Mouse (Mus musculus) layer of hippocampus, adult 18-20 months (tissue): ENCODE data around the gene Gm4737. TPM values are rescaled to one million over a fixed set of nuclear protein-coding genes. Genes with fewer than 3 reads are reported as not detected.

Experiments used
- total RNA-seq, 2 experiments: library from RNA; stranded (reverse); gene quantifications; 2 replicates each; pipeline ENCODE4 v1.2.3; 2021

Gene Gm4737
- total RNA-seq, 2 experiments from 2014 or later, result 16.5 to 17.8 TPM

Other genes starting within 250 kb of the Gm4737 start
- 1 to 10 TPM; 3.8 to 4.0 TPM for gene Phldb2, start 201.5 kb downstream of the Gm4737 start, total RNA-seq
- 10 to 100 TPM; 11.7 to 14.8 TPM for gene Plcxd2, start 144.9 kb downstream of the Gm4737 start, total RNA-seq
- not detected for gene Cd96, start 34.8 kb downstream of the Gm4737 start, total RNA-seq